Mouse (Mus musculus): ENCODE results near the gene Notch3.

The Notch3 gene

DNA sequence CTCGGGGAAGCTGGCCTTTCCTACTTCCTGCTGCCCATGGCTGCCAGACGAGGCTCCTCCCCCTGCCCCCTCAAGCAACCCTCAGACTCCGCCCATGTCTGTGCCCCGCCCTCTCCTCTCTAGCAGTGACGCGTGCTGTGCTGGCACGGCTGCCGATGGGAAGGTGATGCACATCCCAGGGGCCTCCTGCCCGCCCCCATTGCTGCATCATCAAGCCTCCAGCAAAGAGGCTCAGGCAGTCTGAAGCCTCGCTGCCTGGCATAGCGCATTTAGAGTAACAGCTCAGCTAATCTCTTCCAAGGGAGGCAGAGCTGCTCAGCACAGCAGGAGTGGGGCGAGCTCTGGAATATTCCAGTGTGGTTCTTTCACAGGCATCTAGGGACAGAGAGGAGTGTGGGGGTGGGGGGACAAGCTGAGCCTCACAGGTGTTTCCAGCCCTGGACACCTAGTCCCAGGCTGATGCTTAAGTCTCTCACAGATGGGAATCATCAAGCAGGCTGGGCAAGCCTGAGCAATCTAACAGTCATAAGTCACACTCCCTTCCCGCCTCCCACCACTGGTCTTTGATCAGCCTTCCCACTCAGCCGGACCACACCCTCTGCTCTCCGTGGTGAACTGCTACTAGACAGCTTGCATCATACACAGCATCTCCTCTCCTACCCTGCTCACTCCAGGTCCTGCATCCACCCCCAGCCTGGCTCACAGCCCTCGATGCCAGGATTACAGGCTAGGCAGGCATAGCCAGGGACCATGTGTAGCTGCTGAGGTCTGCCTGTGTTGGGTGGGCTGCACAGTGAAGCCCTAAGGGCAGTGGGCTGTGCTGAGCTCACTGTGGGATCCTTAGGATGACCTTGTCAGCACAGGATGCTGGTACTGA lies 75.0 kb downstream of the Notch3 start:
- DNase-seq = peak in 1 of 2 experiments; percentile 51

DNA sequence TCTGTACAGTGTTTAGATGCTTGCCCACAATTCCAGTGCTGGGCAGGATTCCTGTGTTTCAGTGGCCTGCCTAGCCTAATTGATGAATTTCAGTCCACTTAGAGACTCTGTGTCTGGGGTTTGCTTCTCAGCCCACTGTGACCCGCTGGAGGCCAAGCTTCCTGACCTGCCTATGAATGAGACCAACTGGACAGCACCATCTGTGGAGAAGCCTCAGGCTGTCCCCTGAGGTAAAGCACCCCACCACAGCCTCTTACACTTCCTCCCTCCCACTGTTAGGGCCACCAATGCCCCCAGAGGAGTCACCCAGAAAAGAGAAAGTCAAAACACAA lies 75.7 kb downstream of the Notch3 start:
- DNase-seq = no peak

DNA sequence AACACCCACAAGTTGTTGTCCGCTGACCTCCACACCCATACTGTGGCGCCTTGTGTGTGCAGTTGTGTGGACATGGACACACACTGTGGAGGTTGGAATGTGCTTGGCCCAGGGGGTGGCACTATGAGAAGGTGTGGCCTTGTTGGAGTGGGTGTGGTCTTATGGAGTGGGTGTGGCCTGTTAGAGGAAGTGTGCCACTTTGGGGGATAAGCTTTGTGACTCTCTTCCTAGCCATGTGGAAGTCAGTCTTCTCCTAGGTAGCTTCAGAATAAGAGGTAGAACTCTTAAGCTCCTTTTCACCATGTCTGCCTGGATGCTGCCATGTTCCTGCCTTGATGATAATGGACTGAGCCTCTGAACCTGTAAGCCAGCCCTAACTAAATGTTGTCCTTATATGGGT lies 79.6 kb downstream of the Notch3 start:
- DNase-seq = no peak

DNA sequence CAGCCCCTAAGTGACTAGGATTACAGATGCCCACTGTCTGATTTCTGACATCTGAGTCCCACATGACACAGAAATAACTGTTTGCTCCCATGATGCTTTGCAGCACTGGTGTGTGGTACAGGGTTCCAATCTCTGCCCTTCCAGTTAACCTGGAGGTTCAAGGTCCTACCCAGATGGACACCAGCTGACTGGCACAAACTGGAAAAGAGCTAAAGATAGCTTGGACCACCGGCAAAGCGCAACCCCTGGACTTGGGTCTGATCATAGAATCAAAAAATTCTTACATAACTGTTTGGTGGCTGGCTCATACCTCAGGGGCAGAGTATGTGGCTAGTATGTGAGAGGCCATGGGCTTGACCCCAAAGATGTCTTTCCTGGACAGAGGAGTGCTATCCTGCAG lies 83.3 kb downstream of the Notch3 start:
- DNase-seq = no peak

DNA sequence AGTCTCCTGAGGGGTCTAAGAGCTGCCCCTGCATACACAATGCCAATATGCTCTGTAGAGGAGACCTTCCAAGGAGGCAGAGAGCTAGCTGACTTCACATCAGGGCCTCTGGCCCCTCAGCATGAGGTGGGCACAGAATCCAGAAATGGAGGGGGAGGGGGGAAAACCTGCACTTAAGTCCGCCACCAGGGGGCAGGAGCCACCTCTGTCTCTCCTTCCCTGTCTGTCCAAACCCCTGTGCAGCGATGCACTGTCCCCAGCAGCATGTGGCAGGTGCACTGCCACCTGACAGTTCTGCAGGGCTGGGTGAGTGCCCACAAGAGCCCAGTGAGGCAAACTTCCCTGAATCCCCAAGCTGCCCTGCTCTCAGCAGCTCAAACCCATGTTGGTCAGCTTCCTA lies 91.5 kb downstream of the Notch3 start:
- DNase-seq = peak; percentile 19 to 50

DNA sequence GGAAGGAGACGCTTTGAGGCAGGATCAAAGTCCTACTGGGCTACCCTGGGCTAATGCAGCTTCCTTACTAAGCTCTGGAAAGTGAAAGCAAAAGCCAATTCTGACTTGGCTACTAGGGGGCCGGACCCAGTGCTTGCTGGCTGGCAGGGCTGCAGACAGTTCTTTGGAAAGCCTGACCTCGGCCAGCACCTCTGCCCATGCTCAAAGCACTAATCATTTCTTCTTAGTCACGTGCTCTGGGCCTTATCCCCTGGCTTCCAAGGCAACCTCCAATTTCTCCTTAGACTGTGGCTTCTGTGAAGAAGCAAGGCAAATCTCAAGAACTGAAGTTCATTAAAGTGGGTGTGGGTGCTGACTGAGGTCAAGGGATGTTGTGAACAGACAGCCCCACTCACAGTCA lies 92.0 kb downstream of the Notch3 start:
- DNase-seq = no peak

DNA sequence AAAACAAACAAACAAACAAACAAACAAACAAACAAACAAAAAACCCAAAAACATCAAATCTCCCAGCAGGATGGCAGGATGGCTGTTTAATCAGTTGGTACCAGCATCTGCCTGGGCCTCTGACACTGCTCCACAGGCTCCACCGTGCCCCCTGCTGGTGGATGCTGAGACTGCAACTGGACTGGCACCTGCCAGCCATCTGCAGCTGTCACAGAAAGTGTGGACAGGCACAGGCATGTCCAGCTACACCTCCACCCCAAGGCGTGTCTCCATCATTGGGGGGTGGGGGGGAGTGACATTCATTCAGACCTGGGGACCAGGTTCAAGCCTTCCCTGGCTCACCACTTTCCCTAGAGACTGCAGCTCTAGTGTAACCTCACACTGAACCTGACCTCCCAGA lies 93.3 kb downstream of the Notch3 start:
- DNase-seq = peak; percentile 82 to 90
